Mouse (Mus musculus) neural tube, embryonic 11.5 days (tissue): ENCODE results near the gene Btbd19. TPM values are rescaled to one million over a fixed set of nuclear protein-coding genes. Genes with fewer than 3 reads are reported as not detected.

Source experiments
- ATAC-seq: fragments of 200-750 bp; cut with Nextera tagmentation; 2 replicates; pipeline ENCODE4 v1.8.0; 2017; ENCODE audit warnings: moderate number of reproducible peaks, mild to moderate bottlenecking, moderate TSS enrichment, moderate library complexity; ENCODE audit not compliant: insufficient read depth, low FRiP score, low TSS enrichment
- DNase-seq: peaks from one replicate; pipeline ENCODE4 v3.0.0-alpha.2; 2015; ENCODE audit warnings: low spot score
- H3K27ac ChIP-seq: fragments of 300-500 bp; sonication (generic); 2 replicates; pipeline ENCODE4 v1.5.1; 2014; ENCODE audit warnings: low read depth, mild to moderate bottlenecking, low read length
- H3K27me3 ChIP-seq: fragments of 300-500 bp; sonication (generic); 2 replicates; pipeline ENCODE4 v1.6.1; 2014; ENCODE audit warnings: mild to moderate bottlenecking, low read length, mixed read lengths; ENCODE audit not compliant: control insufficient read depth, insufficient read depth
- H3K36me3 ChIP-seq: fragments of 300-500 bp; sonication (generic); 2 replicates; pipeline ENCODE4 v1.6.1; 2014; ENCODE audit warnings: mild to moderate bottlenecking, low read length, moderate library complexity, mixed read lengths; ENCODE audit not compliant: control insufficient read depth, insufficient read depth
- H3K4me1 ChIP-seq: fragments of 300-500 bp; sonication (generic); 2 replicates; pipeline ENCODE4 v1.6.1; 2014; ENCODE audit warnings: low read length, mixed read lengths; ENCODE audit not compliant: control insufficient read depth, insufficient read depth
- H3K4me2 ChIP-seq: fragments of 300-500 bp; sonication (generic); 2 replicates; pipeline ENCODE4 v1.6.1; 2014; ENCODE audit warnings: low read depth, mild to moderate bottlenecking, moderate library complexity
- H3K4me3 ChIP-seq: fragments of 300-500 bp; sonication (generic); 2 replicates; pipeline ENCODE4 v1.5.1; 2014; ENCODE audit warnings: low read depth, low read length
- H3K9ac ChIP-seq: fragments of 300-500 bp; sonication (generic); 2 replicates; pipeline ENCODE4 v1.6.1; 2014; ENCODE audit warnings: mild to moderate bottlenecking, low read length
- H3K9me3 ChIP-seq: fragments of 300-500 bp; sonication (generic); 2 replicates; pipeline ENCODE4 v1.6.1; 2016; ENCODE audit warnings: low read length; ENCODE audit not compliant: control insufficient read depth
- WGBS: fragments of 180-500 bp; shearing (Covaris S2); extraction: QIAGEN DNeasy Blood & Tissue Kit; methylation state at CpG from one replicate; pipeline ENCODE4 v1.1.7; 2014; 5-methylcytosine and 5-hydroxymethylcytosine counted together
- microRNA-seq: library from miRNA; unstranded; fragments of <30 nt; microRNA quantifications from one replicate; pipeline ENCODE4, GENCODE M21; 2016
- polyA plus RNA-seq: library from polyadenylated mRNA; unstranded; fragments of >200 nt; fragmentation: Nextera tagmentation; extraction: Ambion mirVana; gene quantifications from 2 replicates; pipeline ENCODE4 v1.2.1, GENCODE M21; 2014

Btbd19 gene
- polyA plus RNA-seq, 1 experiment from 2014 or later: 3.4 TPM

DNA sequence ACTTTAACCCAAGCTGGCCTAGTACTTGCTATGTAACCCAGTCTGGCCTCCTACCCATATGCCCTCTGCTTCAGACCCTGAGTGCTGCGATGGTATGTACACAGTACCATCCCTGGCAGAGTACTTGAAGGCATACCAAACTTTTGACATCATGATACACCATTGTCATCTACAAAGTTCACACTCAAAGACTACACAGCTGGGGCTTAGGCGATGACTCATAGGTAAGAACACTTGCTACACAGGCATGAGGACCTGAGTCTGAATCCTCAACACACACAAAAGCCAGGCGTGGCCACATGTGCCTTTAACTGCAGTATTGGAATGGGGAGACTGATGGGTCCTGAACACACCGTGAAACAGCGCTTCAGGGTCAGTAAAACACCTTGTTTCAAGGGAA lies 54.3 kb downstream of the Btbd19 start:
- Histone ChIP-seq H3K9ac (no peak overlapping the region), H3K4me3 (no peak overlapping the region), H3K9me3 (no peaks in the 10 kb centered on the region), H3K27ac (no peak overlapping the region), H3K4me1 (no peaks in the 10 kb centered on the region), H3K36me3 (peaks cover 11% of the 10 kb centered on the region), H3K27me3 (no peaks in the 10 kb centered on the region), H3K4me2 (no peak overlapping the region)
- 97% methylated on average over 5 of the region's 5 CpGs for WGBS
- DNase-seq: no peak
- ATAC-seq: no peak

DNA sequence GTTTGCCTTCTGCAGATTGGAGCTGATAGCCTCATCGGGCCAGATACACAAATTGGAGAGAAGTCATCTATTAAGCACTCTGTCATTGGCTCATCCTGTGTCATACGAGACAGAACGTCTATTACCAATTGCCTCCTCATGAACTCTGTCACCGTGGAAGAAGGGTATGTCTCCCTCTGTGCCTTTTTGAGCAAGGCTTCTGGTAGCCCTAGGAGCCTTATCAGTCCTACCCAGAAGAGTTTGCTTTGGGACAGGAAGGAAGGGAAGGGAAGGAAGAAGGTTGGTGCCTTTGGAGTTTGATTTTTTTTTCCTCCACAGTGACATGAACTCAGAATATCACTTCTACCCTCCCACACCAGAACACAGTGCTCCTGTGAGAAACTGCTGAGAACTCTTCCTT lies 54.9 kb downstream of the Btbd19 start:
- Histone ChIP-seq H3K4me3 (no peak overlapping the region), H3K4me2 (no peak overlapping the region), H3K4me1 (no peaks in the 10 kb centered on the region), H3K27me3 (no peaks in the 10 kb centered on the region), H3K9ac (no peak overlapping the region), H3K9me3 (no peaks in the 10 kb centered on the region), H3K27ac (no peak overlapping the region), H3K36me3 (peaks cover 11% of the 10 kb centered on the region)
- WGBS: 90% methylated on average over 4 of the region's 4 CpGs
- no peak for ATAC-seq
- DNase-seq: no peak

DNA sequence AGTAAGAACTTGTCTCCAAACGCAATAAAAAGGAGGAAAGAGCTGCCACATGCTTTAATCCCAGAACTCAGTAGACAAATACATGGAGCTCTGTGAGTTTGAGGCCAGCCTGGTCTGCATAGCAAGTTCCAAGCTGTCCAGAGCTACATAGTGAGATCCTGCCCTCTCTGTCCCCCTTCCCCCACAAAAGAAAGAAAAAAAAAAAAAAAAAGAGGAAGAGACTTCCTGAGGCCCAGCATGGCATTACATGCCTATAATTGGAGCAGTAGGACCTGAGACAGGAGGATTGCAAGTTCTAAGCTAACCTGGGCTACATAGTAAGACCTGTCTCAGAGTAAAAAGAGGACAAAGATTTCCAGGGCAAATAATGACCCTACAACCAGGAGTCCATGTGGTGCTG lies 55.9 kb downstream of the Btbd19 start:
- H3K9me3 ChIP-seq: no peaks in the 10 kb centered on the region
- no peaks in the 10 kb centered on the region for H3K4me1 ChIP-seq
- WGBS: 96% methylated on average over 1 of the region's 1 CpGs
- no peak overlapping the region for H3K9ac ChIP-seq
- H3K36me3 ChIP-seq: peaks cover 11% of the 10 kb centered on the region
- no peak overlapping the region for H3K27ac ChIP-seq
- H3K4me2 ChIP-seq: no peak overlapping the region
- ATAC-seq (no peak), DNase-seq (no peak)
- no peak overlapping the region for H3K4me3 ChIP-seq
- H3K27me3 ChIP-seq: no peaks in the 10 kb centered on the region

Small RNA genes lying within 50 kb of the gene (microRNA-seq; reads per million reads assigned to microRNA genes)
- not detected for gene Gm22398

Other genes with a start within 250 kb of the Btbd19 start
- 11.1 and 13.6 TPM in 2 replicates for gene Zswim5, start 248.3 kb downstream of the Btbd19 start, polyA plus RNA-seq
- 89.8 and 99.2 TPM in 2 replicates for gene Urod, start 131.3 kb downstream of the Btbd19 start, polyA plus RNA-seq
- 12.9 and 14.7 TPM in 2 replicates for gene Hectd3, start 130.4 kb downstream of the Btbd19 start, polyA plus RNA-seq
- 48.1 and 52.5 TPM in 2 replicates for gene Eif2b3, start 106.3 kb downstream of the Btbd19 start, polyA plus RNA-seq
- gene Ptch2, start 29.6 kb downstream of the Btbd19 start, polyA plus RNA-seq: 3.4 and 3.9 TPM in 2 replicates
- not detected in 2 replicates for gene Tctex1d4, start 1.1 kb upstream of the Btbd19 start, polyA plus RNA-seq
- 42.5 and 48.9 TPM in 2 replicates for gene Plk3, start 8.2 kb upstream of the Btbd19 start, polyA plus RNA-seq
- gene Rps8, start 30.5 kb upstream of the Btbd19 start, polyA plus RNA-seq: 818 and 875 TPM in 2 replicates
- 80.0 and 85.6 TPM in 2 replicates for gene Kif2c, start 56.9 kb upstream of the Btbd19 start, polyA plus RNA-seq
- 6.8 and 6.9 TPM in 2 replicates for gene Tmem53, start 126.2 kb upstream of the Btbd19 start, polyA plus RNA-seq
- gene Armh1, start 126.4 kb upstream of the Btbd19 start, polyA plus RNA-seq: 0.43 TPM in 1 of 2 replicates, not detected in the other